Mouse (Mus musculus): ENCODE measurements around the gene Gnas.
"Not testable (repeated sequence)": the region's sequence is repeated elsewhere in the genome, so short reads cannot be mapped to it uniquely, and the experiment has no call there.

Gnas gene

GRCm38 (mm10) chr2:174346999-174347668 lies 63.0 kb downstream of the Gnas start:
- DNase-seq (ENCODE audit: extremely low read depth, insufficient read length, low spot score), result not testable (repeated sequence)

- no peak for DNase-seq (ENCODE audit: extremely low read depth, insufficient read length, low spot score)
These were observed 74.4 kb downstream of the Gnas start for GRCm38 (mm10) chr2:174358516-174358915.

GRCm38 (mm10) chr2:174359656-174360055 lies 75.5 kb downstream of the Gnas start:
- DNase-seq (ENCODE audit: extremely low read depth, insufficient read length, low spot score), result no peak

GRCm38 (mm10) chr2:174366571-174366970 lies 82.5 kb downstream of the Gnas start:
- no peak for DNase-seq (ENCODE audit: extremely low read depth, insufficient read length, low spot score)

GRCm38 (mm10) chr2:174381021-174381420 lies 96.9 kb downstream of the Gnas start:
- no peak for DNase-seq (ENCODE audit: extremely low read depth, insufficient read length, low spot score)

GRCm38 (mm10) chr2:174391936-174392335 lies 107.8 kb downstream of the Gnas start:
- no peak for DNase-seq (ENCODE audit: extremely low read depth, insufficient read length, low spot score)

- no peak for DNase-seq (ENCODE audit: extremely low read depth, insufficient read length, low spot score)
These were observed 108.4 kb downstream of the Gnas start for GRCm38 (mm10) chr2:174392554-174392953.

GRCm38 (mm10) chr2:174393383-174393782 lies 109.3 kb downstream of the Gnas start:
- no peak for DNase-seq (ENCODE audit: extremely low read depth, insufficient read length, low spot score)
